Mouse (Mus musculus): ENCODE results near the gene Sema4c.
A peak's percentile ranks its signal among the peaks of the same experiment; 100 is the strongest.

The Sema4c gene

GRCm38 (mm10) chr1:36533546-36533945, 24.6 kb downstream of the Sema4c start:
- no peak for DNase-seq

GRCm38 (mm10) chr1:36531461-36531860, 26.7 kb downstream of the Sema4c start:
- DNase-seq, result no peak

- no peak for DNase-seq
These were observed 27.2 kb downstream of the Sema4c start for GRCm38 (mm10) chr1:36530962-36531361.

- DNase-seq, result no peak
These were observed 27.7 kb downstream of the Sema4c start for GRCm38 (mm10) chr1:36530485-36530884.

- DNase-seq, result no peak
These were observed 28.3 kb downstream of the Sema4c start for GRCm38 (mm10) chr1:36529875-36530274.

- no peak for DNase-seq
These were observed 28.9 kb downstream of the Sema4c start for GRCm38 (mm10) chr1:36529274-36529673.

- DNase-seq, result no peak
These were observed 29.8 kb downstream of the Sema4c start for GRCm38 (mm10) chr1:36528351-36528750.

- no peak for DNase-seq
These were observed 31.2 kb downstream of the Sema4c start for GRCm38 (mm10) chr1:36526903-36527302.

- no peak for DNase-seq
These were observed 32.4 kb downstream of the Sema4c start for GRCm38 (mm10) chr1:36525774-36526173.

- DNase-seq, result no peak
These were observed 34.1 kb downstream of the Sema4c start for GRCm38 (mm10) chr1:36524058-36524457.

GRCm38 (mm10) chr1:36523332-36524013, 34.7 kb downstream of the Sema4c start:
- no peak for DNase-seq

- no peak for DNase-seq
These were observed 35.9 kb downstream of the Sema4c start for GRCm38 (mm10) chr1:36522210-36522609.

- no peak for DNase-seq
These were observed 38.5 kb downstream of the Sema4c start for GRCm38 (mm10) chr1:36519626-36520025.

GRCm38 (mm10) chr1:36518259-36518658, 39.9 kb downstream of the Sema4c start:
- DNase-seq, result no peak

- peak in 1 of 2 experiments; percentile 42 for DNase-seq
These were observed 44.4 kb downstream of the Sema4c start for GRCm38 (mm10) chr1:36513718-36514117.

GRCm38 (mm10) chr1:36513310-36513709, 44.8 kb downstream of the Sema4c start:
- peak in 1 of 2 experiments; percentile 43 for DNase-seq

- DNase-seq, result no peak
These were observed 45.2 kb downstream of the Sema4c start for GRCm38 (mm10) chr1:36512966-36513280.

- peak in 1 of 2 experiments; percentile 27 for DNase-seq
These were observed 45.8 kb downstream of the Sema4c start for GRCm38 (mm10) chr1:36512089-36512965.

GRCm38 (mm10) chr1:36511289-36512021, 46.7 kb downstream of the Sema4c start, which contains the start of gene Cnnm3:
Gene Cnnm3 (plus strand): TSS chr1:36511867.
- DNase-seq, result peak; percentile 99

- no peak for DNase-seq
These were observed 49.9 kb downstream of the Sema4c start for GRCm38 (mm10) chr1:36508238-36508637.

GRCm38 (mm10) chr1:36501261-36501660, 56.9 kb downstream of the Sema4c start:
- peak; percentile 55 to 88 for DNase-seq
